Mouse (Mus musculus) ES-Bruce4 (cell line): ENCODE measurements at regions not wholly inside any gene's neighbourhood (a gene's known extent, or its start where the extent isn't known, plus 50 kb on each side); places are given as distances from the start of the nearest gene placed in this dataset.

Experiments
- CTCF ChIP-seq: IDR thresholded peaks from one replicate; pipeline ENCODE4 v1.8.1; 2011; ENCODE audit warnings: low read depth, low read length
- EP300 ChIP-seq: IDR thresholded peaks from 2 replicates; pipeline ENCODE4 v1.6.1; 2011; ENCODE audit warnings: low read depth, low read length; ENCODE audit not compliant: insufficient read depth
- POLR2A ChIP-seq: IDR thresholded peaks from one replicate; pipeline ENCODE4 v1.8.1; 2011; ENCODE audit warnings: low read length; ENCODE audit not compliant: insufficient read depth

GRCm38 (mm10) chr12:107394467-107394866 lies 94.0 kb upstream of the 3110018I06Rik start:
- no peak for TF ChIP-seq CTCF
- no peak for TF ChIP-seq EP300
- TF ChIP-seq POLR2A = no peak
